Mouse (Mus musculus) liver, embryonic 14.5 days (tissue): Measurements from ENCODE around the gene Zdhhc22.

Experiments used
- CTCF ChIP-seq: IDR thresholded peaks from 2 replicates; pipeline ENCODE4 v1.5.1; 2016; ENCODE audit warnings: antibody characterized with exemption, low read depth, control low read depth
- EP300 ChIP-seq: IDR thresholded peaks from 2 replicates; pipeline ENCODE4 v1.6.1; 2016; ENCODE audit warnings: antibody characterized with exemption, low read depth

- TF ChIP-seq EP300 (no peak), CTCF (no peak)
These were observed 37.8 kb upstream of the Zdhhc22 start for GRCm38 (mm10) chr12:87028068-87028467.
